Mouse (Mus musculus): ENCODE data around the gene Zcchc12. TPM values are rescaled to one million over a fixed set of nuclear protein-coding genes. Genes with fewer than 3 reads are reported as not detected.

Zcchc12 gene
- not detected in 2 replicates for total RNA-seq (2023)

DNA sequence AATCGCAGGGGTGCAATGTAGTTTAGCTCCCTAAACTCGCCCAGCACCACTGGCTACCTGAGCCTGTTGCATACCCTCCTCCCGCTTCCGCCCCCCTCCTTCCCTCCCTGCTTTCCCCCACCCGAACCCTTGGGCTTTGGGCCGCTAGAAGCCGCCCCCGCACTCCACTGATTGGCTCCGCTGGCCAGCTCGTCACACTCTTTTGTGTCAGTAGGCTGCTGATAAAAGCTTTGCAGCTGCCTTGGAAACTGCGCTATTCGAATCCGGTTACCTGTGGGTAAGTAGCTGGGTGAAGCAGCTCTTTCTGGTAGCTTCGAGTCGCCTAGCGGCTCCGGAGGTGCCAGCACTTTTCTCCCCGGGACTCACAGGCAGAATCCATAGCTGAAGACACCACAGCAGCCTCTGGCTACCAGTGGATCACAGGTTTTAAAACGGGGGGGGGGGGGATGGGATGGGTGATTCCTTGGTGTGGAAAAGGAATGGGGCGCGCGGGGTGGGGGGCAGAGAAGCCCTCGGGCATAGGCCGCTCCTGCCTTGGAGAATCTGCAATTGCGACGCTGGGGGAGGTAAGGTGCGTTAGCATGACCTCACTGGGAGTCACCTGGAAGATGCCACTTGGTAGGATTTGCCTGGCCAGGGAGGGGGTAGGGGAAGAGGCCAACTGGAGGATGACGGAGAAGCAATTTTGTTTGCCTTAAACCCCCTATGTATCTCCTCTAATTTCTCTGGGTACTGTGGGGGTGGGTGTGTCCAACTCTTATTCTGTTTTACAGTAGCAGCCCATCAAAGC lies at the start of gene Zcchc12:
Zcchc12 (plus strand) TSS at position 169 of the 790 bp plus-strand sequence.

Other genes starting within 250 kb of the Zcchc12 start
- 15.1 and 18.9 TPM in 2 replicates for gene Il13ra1, start 83.8 kb upstream of the Zcchc12 start, total RNA-seq (2023)
- gene Lonrf3, start 132.4 kb downstream of the Zcchc12 start, total RNA-seq (2023): 13.4 and 22.9 TPM in 2 replicates
- gene Gm6268, start 205.4 kb downstream of the Zcchc12 start, total RNA-seq (2023): not detected in 2 replicates

Data from neutrophil, adult 65 days (primary cell).